Mouse (Mus musculus): ENCODE results near the gene Xrcc3.

Xrcc3 gene

GRCm38 (mm10) chr12:111814769-111815762, 1.4 kb upstream of the Xrcc3 start:
- in situ Hi-C loops (cut with MboI, MseI), result no loop called here

GRCm38 (mm10) chr12:111813111-111813765, 435 bp downstream of the Xrcc3 start:
- in situ Hi-C loops (cut with MboI, MseI), result no loop called here

- in situ Hi-C loops (cut with MboI, MseI), result no loop called here
Measured at GRCm38 (mm10) chr12:111812611-111813010, 1.1 kb downstream of the Xrcc3 start.

GRCm38 (mm10) chr12:111812075-111812474, 1.6 kb downstream of the Xrcc3 start:
- in situ Hi-C loops (cut with MboI, MseI), result no loop called here

GRCm38 (mm10) chr12:111809762-111810161, 3.9 kb downstream of the Xrcc3 start:
- in situ Hi-C loops (cut with MboI, MseI), result no loop called here

GRCm38 (mm10) chr12:111808775-111809174, 4.9 kb downstream of the Xrcc3 start:
- in situ Hi-C loops (cut with MboI, MseI), result no loop called here

- in situ Hi-C loops (cut with MboI, MseI), result no loop called here
Measured at GRCm38 (mm10) chr12:111803538-111803937, 10.1 kb downstream of the Xrcc3 start.

GRCm38 (mm10) chr12:111800459-111801183, 13.1 kb downstream of the Xrcc3 start:
- in situ Hi-C loops (cut with MboI, MseI), result no loop called here

GRCm38 (mm10) chr12:111798493-111798892, 15.2 kb downstream of the Xrcc3 start:
- in situ Hi-C loops (cut with MboI, MseI), result loop anchor here (10.0 kb wide), 1 partner anchor 1656 kb away; no protein-coding TSS in a partner anchor

- in situ Hi-C loops (cut with MboI, MseI), result loop anchor here (10.0 kb wide), 1 partner anchor 1658 kb away; no protein-coding TSS in a partner anchor
Measured at GRCm38 (mm10) chr12:111797251-111797650, 16.4 kb downstream of the Xrcc3 start.

- in situ Hi-C loops (cut with MboI, MseI), result loop anchor here (10.0 kb wide), 1 partner anchor 1659 kb away; no protein-coding TSS in a partner anchor
Measured at GRCm38 (mm10) chr12:111795180-111795895, 18.3 kb downstream of the Xrcc3 start.

GRCm38 (mm10) chr12:111794526-111795179, 19.0 kb downstream of the Xrcc3 start:
- in situ Hi-C loops (cut with MboI, MseI), result loop anchor here (10.0 kb wide), 1 partner anchor 1660 kb away; no protein-coding TSS in a partner anchor

GRCm38 (mm10) chr12:111794102-111794501, 19.6 kb downstream of the Xrcc3 start:
- in situ Hi-C loops (cut with MboI, MseI), result loop anchor here (10.0 kb wide), 1 partner anchor 1661 kb away; no protein-coding TSS in a partner anchor

GRCm38 (mm10) chr12:111791474-111792104, 22.1 kb downstream of the Xrcc3 start:
- in situ Hi-C loops (cut with MboI, MseI), result loop anchor here (10.0 kb wide), 1 partner anchor 1663 kb away; no protein-coding TSS in a partner anchor

- in situ Hi-C loops (cut with MboI, MseI), result loop anchor here (10.0 kb wide), 1 partner anchor 1664 kb away; no protein-coding TSS in a partner anchor
Measured at GRCm38 (mm10) chr12:111790631-111791030, 23.0 kb downstream of the Xrcc3 start.

- in situ Hi-C loops (cut with MboI, MseI), result loop anchor here (10.0 kb wide), 1 partner anchor 1665 kb away; no protein-coding TSS in a partner anchor
Measured at GRCm38 (mm10) chr12:111790090-111790489, 23.6 kb downstream of the Xrcc3 start.

GRCm38 (mm10) chr12:111787015-111787414, 26.7 kb downstream of the Xrcc3 start:
- in situ Hi-C loops (cut with MboI, MseI), result no loop called here

GRCm38 (mm10) chr12:111785174-111785573, 28.5 kb downstream of the Xrcc3 start:
- in situ Hi-C loops (cut with MboI, MseI), result no loop called here

- in situ Hi-C loops (cut with MboI, MseI), result no loop called here
Measured at GRCm38 (mm10) chr12:111779544-111779943, 34.1 kb downstream of the Xrcc3 start.

- in situ Hi-C loops (cut with MboI, MseI), result no loop called here
Measured at GRCm38 (mm10) chr12:111777919-111778318, 35.8 kb downstream of the Xrcc3 start.
